Mouse (Mus musculus): ENCODE data around the gene Prelp.

GRCm38 (mm10) chr1:133945106-133945505 lies 23.9 kb upstream of the Prelp start:
- no peak for TF ChIP-seq CTCF (IDR thresholded peaks at IDR 0.05; ENCODE audit: borderline replicate concordance, insufficient read depth, low read depth, low read length)
- no peak for TF ChIP-seq POLR2A (IDR thresholded peaks at IDR 0.05; ENCODE audit: borderline replicate concordance, insufficient read depth, low read length)
